Mouse (Mus musculus): ENCODE measurements around the gene Pygm. TPM values are rescaled to one million over a fixed set of nuclear protein-coding genes. Genes with fewer than 3 reads are reported as not detected.
A peak's percentile ranks its signal among the peaks of the same experiment; 100 is the strongest.

The Pygm gene
- polyA plus RNA-seq, 1 experiment from 2014 or later = 2.7 TPM

DNA sequence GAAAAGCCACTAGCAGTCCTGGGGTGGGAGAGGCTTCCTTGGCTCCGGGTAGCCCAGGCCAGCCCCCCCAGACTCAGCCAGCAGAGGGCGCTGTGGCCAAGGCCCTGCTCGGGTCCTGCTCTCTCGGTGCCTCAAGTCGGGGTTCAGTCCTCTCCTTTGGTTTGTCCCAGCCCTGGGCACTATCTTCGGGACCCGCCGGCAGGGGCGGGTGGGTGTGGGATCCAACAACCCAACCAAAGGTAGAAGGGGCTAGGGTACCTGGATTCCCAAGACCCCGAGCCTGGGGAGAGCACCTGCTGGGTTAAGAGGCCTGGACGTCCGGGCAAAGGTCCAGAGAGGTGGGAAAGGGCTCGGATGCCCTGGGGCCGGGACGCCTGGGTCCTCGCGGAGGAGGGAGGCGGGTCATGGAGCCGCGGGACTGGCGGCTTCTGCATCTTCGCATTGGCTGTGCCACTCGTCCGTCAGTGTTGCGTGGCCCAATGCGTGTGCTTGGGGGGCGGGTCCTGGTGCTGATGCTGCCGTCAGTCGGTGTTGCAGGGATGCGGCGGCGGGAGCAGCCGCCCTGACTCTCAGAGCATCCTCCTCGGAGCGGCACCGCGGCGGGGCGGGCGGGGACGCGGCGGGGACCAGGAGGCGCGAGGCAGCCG is 34.2 kb downstream of the Pygm start, which contains the start of gene Nrxn2:
Gene Nrxn2, plus strand, starts transcription at position 499 of the 647 bp plus-strand sequence.
- under 1% methylated on average over 37 of the region's 46 CpGs for WGBS (ENCODE audit: insufficient replicate concordance)
- Histone ChIP-seq H3K4me3 (peak within 1 kb of the TSS; percentile 50), H3K27ac (no peak within 1 kb of the TSS), H3K9me3 (replicated peaks) (no peaks in the 10 kb centered on the region), H3K27me3 (replicated peaks) (peaks cover 75% of the 10 kb centered on the region), H3K4me2 (peak within 1 kb of the TSS; percentile 80), H3K9ac (peak within 1 kb of the TSS; percentile 14; the same call in 1 of the 2 replicates), H3K36me3 (no peaks in the 10 kb centered on the region), H3K4me1 (peaks cover 48% of the 10 kb centered on the region)
- peak; percentile 71 for ATAC-seq

GRCm38 (mm10) chr19:6418984-6419692 is 34.9 kb downstream of the Pygm start:
- H3K4me2 ChIP-seq = peak overlapping the region; percentile 80
- no peak overlapping the region for H3K4me3 ChIP-seq
- no peaks in the 10 kb centered on the region for H3K9me3 ChIP-seq (replicated peaks)
- H3K4me1 ChIP-seq = peaks cover 43% of the 10 kb centered on the region
- H3K27me3 ChIP-seq (replicated peaks) = peaks cover 83% of the 10 kb centered on the region
- H3K9ac ChIP-seq = no peak overlapping the region
- WGBS (ENCODE audit: insufficient replicate concordance) = 9% methylated on average over 23 of the region's 23 CpGs
- no peak overlapping the region for H3K27ac ChIP-seq
- no peaks in the 10 kb centered on the region for H3K36me3 ChIP-seq
- no peak for ATAC-seq

DNA sequence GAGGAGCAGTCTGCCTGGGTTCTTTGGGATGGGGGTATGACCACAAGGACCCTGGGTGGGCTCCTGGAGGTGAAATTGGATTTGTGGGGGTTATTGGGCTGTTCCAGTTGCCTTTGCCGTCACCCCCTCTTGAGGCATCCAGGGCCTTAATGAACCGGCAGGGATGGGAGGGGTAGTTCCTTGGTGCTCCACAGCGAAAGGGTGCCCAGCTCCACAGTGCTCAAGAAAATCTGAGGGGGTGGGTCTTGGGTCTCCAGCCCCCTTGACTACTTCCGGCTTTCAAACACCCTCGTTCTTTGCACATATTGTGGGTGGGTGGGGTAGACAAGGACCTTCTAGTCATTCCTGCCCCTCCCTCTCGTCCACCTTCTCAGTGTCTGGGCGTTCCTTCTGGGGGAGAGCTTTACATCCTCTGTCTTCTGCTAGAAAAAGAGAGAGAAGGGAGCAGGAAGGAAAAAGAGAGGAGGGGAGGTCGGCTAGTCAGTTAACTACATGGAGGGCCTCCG is 35.7 kb downstream of the Pygm start:
- Histone ChIP-seq H3K4me1 (peaks cover 39% of the 10 kb centered on the region), H3K4me2 (no peak overlapping the region), H3K9me3 (replicated peaks) (no peaks in the 10 kb centered on the region), H3K27me3 (replicated peaks) (peaks cover 90% of the 10 kb centered on the region), H3K4me3 (no peak overlapping the region), H3K27ac (no peak overlapping the region), H3K36me3 (no peaks in the 10 kb centered on the region), H3K9ac (no peak overlapping the region)
- WGBS (ENCODE audit: insufficient replicate concordance) = 35% methylated on average over 9 of the region's 9 CpGs
- ATAC-seq = no peak

GRCm38 (mm10) chr19:6420481-6421210 is 36.4 kb downstream of the Pygm start:
- H3K4me1 ChIP-seq = peaks cover 31% of the 10 kb centered on the region
- peaks cover 96% of the 10 kb centered on the region for H3K27me3 ChIP-seq (replicated peaks)
- H3K9me3 ChIP-seq (replicated peaks) = no peaks in the 10 kb centered on the region
- H3K4me2 ChIP-seq = no peak overlapping the region
- ATAC-seq = no peak
- H3K9ac ChIP-seq = no peak overlapping the region
- WGBS (ENCODE audit: insufficient replicate concordance) = 51% methylated on average over 19 of the region's 19 CpGs
- no peak overlapping the region for H3K4me3 ChIP-seq
- H3K27ac ChIP-seq = no peak overlapping the region
- H3K36me3 ChIP-seq = no peaks in the 10 kb centered on the region

GRCm38 (mm10) chr19:6421211-6421590 is 37.0 kb downstream of the Pygm start:
- Histone ChIP-seq H3K27ac (no peak overlapping the region), H3K9me3 (replicated peaks) (no peaks in the 10 kb centered on the region), H3K27me3 (replicated peaks) (peaks cover 96% of the 10 kb centered on the region), H3K4me1 (peaks cover 25% of the 10 kb centered on the region), H3K36me3 (no peaks in the 10 kb centered on the region), H3K4me2 (no peak overlapping the region), H3K4me3 (no peak overlapping the region), H3K9ac (no peak overlapping the region)
- ATAC-seq = no peak
- 58% methylated on average over 9 of the region's 9 CpGs for WGBS (ENCODE audit: insufficient replicate concordance)

DNA sequence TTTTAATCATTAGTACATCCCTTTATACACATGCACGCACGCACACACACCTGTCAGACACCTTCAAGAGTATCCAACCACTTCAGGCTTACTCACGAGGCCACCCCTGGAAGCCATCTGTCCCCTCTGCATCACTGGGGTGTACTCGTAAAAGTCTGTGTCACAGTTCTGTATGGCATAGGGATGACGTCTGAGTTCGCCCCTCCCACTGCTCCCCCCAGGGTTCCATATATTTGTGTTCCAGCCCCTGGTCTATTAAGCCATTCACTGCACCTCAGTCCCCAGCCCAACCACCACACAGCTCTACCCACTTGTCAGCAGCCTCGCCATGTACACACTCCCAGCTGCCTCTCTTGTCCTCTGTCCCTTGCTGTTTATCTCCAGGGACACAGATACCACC is 37.8 kb downstream of the Pygm start:
- Histone ChIP-seq H3K27me3 (replicated peaks) (peaks cover 96% of the 10 kb centered on the region), H3K36me3 (no peaks in the 10 kb centered on the region)

DNA sequence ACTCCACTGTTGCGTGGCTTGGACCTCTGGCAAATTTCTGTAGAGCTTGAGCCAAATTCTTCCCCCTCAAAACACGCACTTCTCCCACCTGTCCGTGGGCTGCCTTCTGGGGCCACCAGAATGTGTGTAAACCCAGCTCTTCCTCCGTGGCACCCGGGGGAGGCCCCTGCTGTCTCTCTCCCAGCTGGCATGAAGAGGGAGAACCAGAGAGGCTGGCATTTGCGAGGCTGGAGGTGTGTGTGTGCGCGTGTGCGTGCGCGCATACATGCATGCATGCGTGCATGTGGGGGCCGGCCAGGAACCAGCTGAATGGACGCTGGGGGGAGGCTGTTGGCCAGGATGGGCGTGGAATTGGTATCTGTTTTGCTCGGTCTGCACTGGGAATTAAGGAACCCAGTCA is 39.0 kb downstream of the Pygm start:
- ATAC-seq = no peak
- Histone ChIP-seq H3K9me3 (replicated peaks) (no peaks in the 10 kb centered on the region), H3K4me2 (no peak overlapping the region), H3K4me1 (peaks cover 15% of the 10 kb centered on the region), H3K27ac (no peak overlapping the region), H3K27me3 (replicated peaks) (peaks cover 96% of the 10 kb centered on the region), H3K4me3 (no peak overlapping the region), H3K36me3 (no peaks in the 10 kb centered on the region), H3K9ac (no peak overlapping the region)
- WGBS (ENCODE audit: insufficient replicate concordance) = 71% methylated on average over 16 of the region's 16 CpGs

More for the DNA sequence above, 37.8 kb downstream of the Pygm start:
- Histone ChIP-seq H3K27ac (no peak overlapping the region), H3K4me1 (peaks cover 17% of the 10 kb centered on the region), H3K4me3 (no peak overlapping the region), H3K9me3 (replicated peaks) (no peaks in the 10 kb centered on the region), H3K4me2 (no peak overlapping the region), H3K9ac (no peak overlapping the region)
- WGBS (ENCODE audit: insufficient replicate concordance) = 61% methylated on average over 7 of the region's 7 CpGs
- no peak for ATAC-seq

DNA sequence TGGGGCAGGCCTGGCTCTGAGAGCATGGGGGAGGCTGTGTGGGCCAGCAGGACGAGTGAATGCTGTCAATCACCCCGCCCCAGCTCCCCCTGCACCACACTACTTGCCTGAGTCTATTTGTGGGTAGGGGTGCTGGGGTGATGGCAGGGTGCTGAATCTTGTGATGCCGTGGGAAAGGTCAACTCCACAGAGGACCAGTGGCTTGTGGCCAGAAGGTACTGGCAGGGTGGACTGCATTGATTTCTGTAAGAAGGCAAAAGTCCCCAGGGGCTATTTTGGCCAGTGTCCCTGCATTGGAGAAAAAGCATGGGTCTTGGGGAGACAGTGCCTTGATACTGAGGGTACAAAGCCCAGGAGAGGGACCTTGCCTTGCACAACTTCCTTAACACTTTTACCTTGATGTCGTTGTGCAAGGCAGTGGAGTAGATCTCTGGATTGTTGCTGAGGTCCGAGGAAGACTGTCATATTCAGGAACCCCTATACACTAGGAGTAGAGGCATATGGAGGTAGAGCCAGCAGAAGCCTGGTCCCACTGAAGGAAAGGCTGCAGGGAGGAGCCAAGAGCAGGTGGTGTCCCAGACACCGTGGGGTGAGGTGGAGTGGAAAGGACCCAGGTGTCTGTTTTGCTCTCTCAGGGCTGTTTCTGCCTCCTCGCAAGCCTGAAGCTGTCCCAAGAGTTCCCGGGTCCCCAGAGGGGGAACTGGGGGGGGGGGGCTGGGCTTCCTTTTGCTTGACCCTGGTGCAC is 40.1 kb downstream of the Pygm start:
- Histone ChIP-seq H3K27ac (no peak overlapping the region), H3K9me3 (replicated peaks) (no peaks in the 10 kb centered on the region), H3K4me3 (no peak overlapping the region), H3K36me3 (no peaks in the 10 kb centered on the region), H3K27me3 (replicated peaks) (peaks cover 96% of the 10 kb centered on the region), H3K4me2 (no peak overlapping the region), H3K9ac (no peak overlapping the region), H3K4me1 (peaks cover 16% of the 10 kb centered on the region)
- ATAC-seq = no peak
- 54% methylated on average over 8 of the region's 8 CpGs for WGBS (ENCODE audit: insufficient replicate concordance)

GRCm38 (mm10) chr19:6425595-6425994 is 41.4 kb downstream of the Pygm start:
- Histone ChIP-seq H3K4me1 (peaks cover 16% of the 10 kb centered on the region), H3K27me3 (replicated peaks) (peaks cover 96% of the 10 kb centered on the region), H3K27ac (no peak overlapping the region), H3K4me3 (no peak overlapping the region), H3K36me3 (no peaks in the 10 kb centered on the region), H3K4me2 (no peak overlapping the region), H3K9ac (no peak overlapping the region), H3K9me3 (replicated peaks) (no peaks in the 10 kb centered on the region)
- 53% methylated on average over 5 of the region's 5 CpGs for WGBS (ENCODE audit: insufficient replicate concordance)
- ATAC-seq = no peak

GRCm38 (mm10) chr19:6426703-6427500 is 42.7 kb downstream of the Pygm start:
- Histone ChIP-seq H3K9ac (no peak overlapping the region), H3K27ac (no peak overlapping the region), H3K4me1 (peaks cover 16% of the 10 kb centered on the region), H3K9me3 (replicated peaks) (no peaks in the 10 kb centered on the region), H3K4me2 (no peak overlapping the region), H3K36me3 (no peaks in the 10 kb centered on the region), H3K27me3 (replicated peaks) (peaks cover 94% of the 10 kb centered on the region), H3K4me3 (no peak overlapping the region)
- WGBS (ENCODE audit: insufficient replicate concordance) = 20% methylated on average over 13 of the region's 13 CpGs
- no peak for ATAC-seq

Measured in liver, embryonic 12.5 days (tissue).